Mouse (Mus musculus) T-helper 1 cell (primary cell): ENCODE measurements at regions not wholly inside any gene's neighbourhood (a gene's known extent, or its start where the extent isn't known, plus 50 kb on each side); places are given as distances from the start of the nearest gene placed in this dataset.
"Not testable (repeated sequence)": the region's sequence is repeated elsewhere in the genome, so short reads cannot be mapped to it uniquely, and the experiment has no call there.

Experiments
- in situ Hi-C: fragments of 300-600 bp; cut with MboI, MseI; formaldehyde crosslinking; loops from one replicate; pipeline ENCODE4 v1.15.1; 2025; ENCODE audit warnings: high pct_unique_total_duplicates

GRCm38 (mm10) chr1:168681685-168682491 lies 249.8 kb upstream of the Pbx1 start:
- in situ Hi-C loops, result loop anchor here (10.0 kb wide), 1 partner anchor 1577 kb away; no protein-coding TSS in a partner anchor

GRCm38 (mm10) chr1:168680674-168681073 lies 248.6 kb upstream of the Pbx1 start:
- in situ Hi-C loops, result loop anchor here (10.0 kb wide), 1 partner anchor 1576 kb away; no protein-coding TSS in a partner anchor

GRCm38 (mm10) chr1:168676418-168677413 lies 244.6 kb upstream of the Pbx1 start:
- in situ Hi-C loops, result no loop called here

GRCm38 (mm10) chr1:168675741-168676140 lies 243.7 kb upstream of the Pbx1 start:
- in situ Hi-C loops, result no loop called here

GRCm38 (mm10) chr1:168662755-168663284 lies 230.8 kb upstream of the Pbx1 start:
- in situ Hi-C loops, result no loop called here

GRCm38 (mm10) chr1:168660956-168661355 lies 228.9 kb upstream of the Pbx1 start:
- in situ Hi-C loops, result no loop called here

- in situ Hi-C loops, result no loop called here
These were observed 227.5 kb upstream of the Pbx1 start for GRCm38 (mm10) chr1:168659578-168659977.

GRCm38 (mm10) chr1:168632837-168633236 lies 200.8 kb upstream of the Pbx1 start:
- in situ Hi-C loops, result no loop called here

- in situ Hi-C loops, result no loop called here
These were observed 199.9 kb upstream of the Pbx1 start for GRCm38 (mm10) chr1:168631979-168632378.

- in situ Hi-C loops, result not testable (repeated sequence)
These were observed 169.9 kb upstream of the Pbx1 start for GRCm38 (mm10) chr1:168601967-168602366.

GRCm38 (mm10) chr1:168600461-168601160 lies 168.5 kb upstream of the Pbx1 start:
- in situ Hi-C loops, result no loop called here

- in situ Hi-C loops, result no loop called here
These were observed 166.2 kb upstream of the Pbx1 start for GRCm38 (mm10) chr1:168598191-168598667.

- in situ Hi-C loops, result no loop called here
These were observed 165.4 kb upstream of the Pbx1 start for GRCm38 (mm10) chr1:168597495-168597894.

- in situ Hi-C loops, result no loop called here
These were observed 152.1 kb upstream of the Pbx1 start for GRCm38 (mm10) chr1:168584137-168584536.

- in situ Hi-C loops, result no loop called here
These were observed 150.4 kb upstream of the Pbx1 start for GRCm38 (mm10) chr1:168582434-168582833.

- in situ Hi-C loops, result no loop called here
These were observed 138.0 kb upstream of the Pbx1 start for GRCm38 (mm10) chr1:168569930-168570515.

- in situ Hi-C loops, result no loop called here
These were observed 120.3 kb upstream of the Pbx1 start for GRCm38 (mm10) chr1:168552394-168552793.

- in situ Hi-C loops, result no loop called here
These were observed 117.9 kb upstream of the Pbx1 start for GRCm38 (mm10) chr1:168549807-168550435.

- in situ Hi-C loops, result no loop called here
These were observed 114.1 kb upstream of the Pbx1 start for GRCm38 (mm10) chr1:168546156-168546555.

- in situ Hi-C loops, result no loop called here
These were observed 113.2 kb upstream of the Pbx1 start for GRCm38 (mm10) chr1:168545072-168545780.
